Mouse (Mus musculus) gastrocnemius, adult 2 months (tissue): ENCODE data around the gene Macrod2. TPM values are rescaled to one million over a fixed set of nuclear protein-coding genes. Genes with fewer than 3 reads are reported as not detected.

ENCODE experiments used
- DNase-seq: peaks from one replicate; pipeline ENCODE4 v3.0.0; 2022
- H3K27ac ChIP-seq: fragments of 200-600 bp; 2 replicates; pipeline ENCODE4 v1.8.1; 2022; ENCODE audit warnings: mild to moderate bottlenecking
- H3K4me3 ChIP-seq: fragments of 200-600 bp; 2 replicates; pipeline ENCODE4 v1.8.1; 2022; ENCODE audit warnings: mild to moderate bottlenecking, moderate library complexity
- CTCF ChIP-seq: fragments of 200-600 bp; IDR thresholded peaks from 2 replicates; pipeline ENCODE4 v1.8.1; 2022; ENCODE audit warnings: antibody characterized with exemption, mild to moderate bottlenecking, moderate library complexity
- intact Hi-C: fragments of 180-260 bp; cut with DNase I; formaldehyde crosslinking; loops from one replicate; pipeline ENCODE4 v1.15.1; 2025
- total RNA-seq, 2 experiments: library from RNA; stranded (reverse); gene quantifications; 2 replicates each; pipeline ENCODE4 v1.2.3; 2021

Gene Macrod2
- total RNA-seq, 2 experiments from 2014 or later = 16.4 to 19.3 TPM

- no peak overlapping the region for H3K27ac ChIP-seq
- TF ChIP-seq CTCF = no peak
- no peak for DNase-seq
- no peak overlapping the region for H3K4me3 ChIP-seq
- intact Hi-C loops = no loop called here
Observed at GRCm38 (mm10) chr2:142381081-142381579, 1986.0 kb downstream of the Macrod2 start.

GRCm38 (mm10) chr2:142393546-142393945 is 1998.4 kb downstream of the Macrod2 start:
- intact Hi-C loops = no loop called here
- DNase-seq = no peak
- H3K4me3 ChIP-seq = no peak overlapping the region
- no peak for TF ChIP-seq CTCF
- H3K27ac ChIP-seq = no peak overlapping the region

GRCm38 (mm10) chr2:142399490-142399889 is 2004.4 kb downstream of the Macrod2 start:
- no peak for DNase-seq
- H3K27ac ChIP-seq = no peak overlapping the region
- no peak overlapping the region for H3K4me3 ChIP-seq
- no peak for TF ChIP-seq CTCF
- intact Hi-C loops = no loop called here

GRCm38 (mm10) chr2:142400781-142401180 is 2005.7 kb downstream of the Macrod2 start:
- Histone ChIP-seq H3K4me3 (no peak overlapping the region), H3K27ac (no peak overlapping the region)
- TF ChIP-seq CTCF = no peak
- DNase-seq = no peak
- intact Hi-C loops = no loop called here

GRCm38 (mm10) chr2:142401359-142401758 is 2006.2 kb downstream of the Macrod2 start:
- no peak for TF ChIP-seq CTCF
- no peak for DNase-seq
- Histone ChIP-seq H3K4me3 (no peak overlapping the region), H3K27ac (no peak overlapping the region)
- intact Hi-C loops = no loop called here

GRCm38 (mm10) chr2:142403394-142403793 is 2008.3 kb downstream of the Macrod2 start:
- TF ChIP-seq CTCF = no peak
- no peak overlapping the region for H3K4me3 ChIP-seq
- DNase-seq = no peak
- no peak overlapping the region for H3K27ac ChIP-seq
- intact Hi-C loops = no loop called here

GRCm38 (mm10) chr2:142404321-142404720 is 2009.2 kb downstream of the Macrod2 start:
- intact Hi-C loops = no loop called here
- Histone ChIP-seq H3K4me3 (no peak overlapping the region), H3K27ac (no peak overlapping the region)
- TF ChIP-seq CTCF = no peak
- no peak for DNase-seq

- Histone ChIP-seq H3K4me3 (no peak overlapping the region), H3K27ac (no peak overlapping the region)
- intact Hi-C loops = no loop called here
- no peak for DNase-seq
- TF ChIP-seq CTCF = no peak
Observed at GRCm38 (mm10) chr2:142407341-142407740, 2012.2 kb downstream of the Macrod2 start.

GRCm38 (mm10) chr2:142410124-142410523 is 2015.0 kb downstream of the Macrod2 start:
- no peak for TF ChIP-seq CTCF
- no peak for DNase-seq
- intact Hi-C loops = no loop called here
- no peak overlapping the region for H3K4me3 ChIP-seq
- H3K27ac ChIP-seq = no peak overlapping the region

- TF ChIP-seq CTCF = no peak
- intact Hi-C loops = no loop called here
Observed at GRCm38 (mm10) chr2:142433126-142433525, 2038.0 kb downstream of the Macrod2 start.

GRCm38 (mm10) chr2:142434731-142435130 is 2039.6 kb downstream of the Macrod2 start:
- DNase-seq = no peak
- Histone ChIP-seq H3K27ac (no peak overlapping the region), H3K4me3 (no peak overlapping the region)
- TF ChIP-seq CTCF = no peak
- intact Hi-C loops = no loop called here

More at GRCm38 (mm10) chr2:142433126-142433525, 2038.0 kb downstream of the Macrod2 start:
- H3K27ac ChIP-seq = no peak overlapping the region
- no peak overlapping the region for H3K4me3 ChIP-seq
- DNase-seq = no peak

GRCm38 (mm10) chr2:142437606-142438461 is 2042.7 kb downstream of the Macrod2 start:
- DNase-seq = peak; percentile 74
- H3K4me3 ChIP-seq = no peak overlapping the region
- intact Hi-C loops = no loop called here
- TF ChIP-seq CTCF = no peak
- H3K27ac ChIP-seq = peak overlapping the region; percentile 51; the same call in 1 of the 2 replicates

Other genes starting within 250 kb of the Macrod2 start
- not detected for gene Gm17374, start 243.3 kb upstream of the Macrod2 start, total RNA-seq
- 10 to 100 TPM; 12.1 to 12.9 TPM for gene Esf1, start 224.7 kb upstream of the Macrod2 start, total RNA-seq
- 10 to 100 TPM; 36.1 to 45.8 TPM for gene Ndufaf5, start 224.7 kb upstream of the Macrod2 start, total RNA-seq
- gene Sel1l2, start 5.6 kb upstream of the Macrod2 start, total RNA-seq = under 1 TPM in 1 of 2 experiments, not detected in 1; 0.14 TPM